Mouse (Mus musculus): ENCODE results near the gene Olfr1102.

DNA sequence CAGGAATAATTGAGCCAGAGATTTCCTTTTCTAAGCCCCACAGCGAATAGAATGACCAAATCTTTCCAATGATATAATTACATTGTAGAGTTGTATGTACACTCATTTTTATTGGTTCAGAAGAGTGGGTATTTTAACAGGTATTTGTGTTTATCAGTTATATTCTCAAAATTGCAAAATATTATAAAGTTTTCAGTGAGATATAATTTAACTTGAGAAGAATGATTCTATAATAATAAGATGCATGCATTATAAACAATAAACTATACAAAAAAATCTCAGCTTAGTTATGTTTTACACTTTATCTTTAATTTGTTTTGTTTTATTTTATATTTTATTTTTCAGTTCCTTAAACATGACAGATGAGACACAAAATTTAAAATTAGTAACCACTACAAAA lies 37.6 kb upstream of the Olfr1102 start, which contains the start of gene Olfr1099:
- TF ChIP-seq MYOD1 (IDR thresholded peaks at IDR 0.05; ENCODE audit: control insufficient read depth, insufficient read length, low read depth) (no peak), CTCF (IDR thresholded peaks at IDR 0.05; ENCODE audit: control insufficient read depth, insufficient read depth, insufficient read length) (no peak), USF1 (IDR thresholded peaks at IDR 0.05; ENCODE audit: low read depth) (no peak), MAX (IDR thresholded peaks at IDR 0.05) (no peak), MYOG (IDR thresholded peaks at IDR 0.05; ENCODE audit: control insufficient read depth, extremely low read depth, insufficient read length) (no peak), CEBPB (IDR thresholded peaks at IDR 0.05; ENCODE audit: low read depth) (no peak), FOSL1 (IDR thresholded peaks at IDR 0.05; ENCODE audit: insufficient read depth, low read length, poor library complexity, severe bottlenecking) (no peak)
